Mouse (Mus musculus) megakaryocyte-erythroid progenitor cell, adult 5-6 weeks (primary cell): ENCODE measurements around the gene Zfy2. TPM values are rescaled to one million over a fixed set of nuclear protein-coding genes. Genes with fewer than 3 reads are reported as not detected.

ENCODE experiments used
- ATAC-seq: replicated peaks from 2 replicates; pipeline ENCODE4 v1.8.0; 2016; ENCODE audit warnings: mild to moderate bottlenecking, inconsistent platforms; ENCODE audit not compliant: severe bottlenecking, poor library complexity, low FRiP score, low TSS enrichment
- total RNA-seq, 2 experiments: library from RNA; stranded (forward) in 1 of 2; stranded (reverse) in 1 of 2; fragments of 200-1000, 215-1000 nt in 1 of 2; fragments of >200 nt in 1 of 2; fragmentation: Nextera tagmentation in 1 of 2; gene quantifications; 2 replicates each; pipeline ENCODE4 v1.2.3; 2014 to 2017

Zfy2 gene
- total RNA-seq (2014; fragmentation: Nextera tagmentation) (not detected in 2 replicates), total RNA-seq (2017) (not detected in 2 replicates)

DNA sequence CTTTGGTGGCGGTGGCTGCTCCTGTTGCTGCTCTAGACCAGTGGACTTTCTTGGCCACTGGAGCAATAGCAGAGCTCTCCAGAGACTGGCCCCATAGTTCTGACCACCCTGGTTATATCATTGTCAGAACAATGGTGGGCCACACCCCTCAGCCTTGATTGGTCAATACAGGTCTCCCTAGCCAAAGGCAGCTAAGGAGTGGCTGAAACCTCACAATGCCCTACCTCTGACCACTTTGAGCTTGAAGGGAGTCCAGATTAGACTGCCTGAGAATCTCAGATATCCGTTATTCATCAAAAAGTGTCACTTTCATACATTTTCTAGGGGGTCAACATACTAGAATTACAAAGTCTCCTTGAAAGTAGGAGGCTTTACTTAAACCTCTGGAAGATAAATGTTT, at the start of gene Zfy2:
Gene Zfy2, minus strand, starts transcription at position 101 of the 400 bp plus-strand sequence.
- no peak for ATAC-seq
